Mouse (Mus musculus) layer of hippocampus, adult 2 months (tissue): ENCODE results near the gene Cops2. TPM values are rescaled to one million over a fixed set of nuclear protein-coding genes. Genes with fewer than 3 reads are reported as not detected.

ENCODE experiments used
- DNase-seq, 2 experiments: peaks; one replicate each; pipeline ENCODE4 v3.0.0; 2022; ENCODE audit warnings: low spot score in 2 of 2
- H3K27ac ChIP-seq: fragments of 200-600 bp; 2 replicates; pipeline ENCODE4 v1.8.1; 2022
- H3K4me3 ChIP-seq: fragments of 200-600 bp; 2 replicates; pipeline ENCODE4 v1.8.1; 2022; ENCODE audit warnings: mild to moderate bottlenecking
- CTCF ChIP-seq: fragments of 200-600 bp; conservative IDR thresholded peaks from 2 replicates; pipeline ENCODE4 v1.8.1; 2022; ENCODE audit warnings: antibody characterized with exemption, mild to moderate bottlenecking, moderate library complexity
- long read RNA-seq, 2 experiments: library from polyadenylated mRNA; stranded (forward); transcript quantifications; one replicate each; pipeline ENCODE4 v2.0.0; 2021; ENCODE audit warnings: borderline mapping rate in 2 of 2
- total RNA-seq, 2 experiments: library from RNA; stranded (reverse); gene quantifications; 2 replicates each; pipeline ENCODE4 v1.2.3; 2021

Cops2 gene
- 100 to 1,000 TPM; 111 to 119 TPM for total RNA-seq
- long read RNA-seq, experiment 1, transcript Cops2-201 (13 exons, 2,073 nt), result major isoform, 39 of 74 reads
- long read RNA-seq, experiment 1, transcript Cops2-203 (13 exons, 3,392 nt), result minor isoform, 27 of 74 reads
- long read RNA-seq, experiment 1, partial matches to known transcripts, result 4 of 74 reads
- long read RNA-seq, experiment 1, other reads (novel, unspliced or antisense), result 4 of 74 reads
- long read RNA-seq, experiment 2, transcript Cops2-203 (13 exons, 3,392 nt), result minor isoform, 33 of 92 reads
- long read RNA-seq, experiment 2, transcript Cops2-201 (13 exons, 2,073 nt), result major isoform, 56 of 92 reads
- long read RNA-seq, experiment 2, partial matches to known transcripts, result 2 of 92 reads
- long read RNA-seq, experiment 2, other reads (novel, unspliced or antisense), result 1 of 92 reads

DNA sequence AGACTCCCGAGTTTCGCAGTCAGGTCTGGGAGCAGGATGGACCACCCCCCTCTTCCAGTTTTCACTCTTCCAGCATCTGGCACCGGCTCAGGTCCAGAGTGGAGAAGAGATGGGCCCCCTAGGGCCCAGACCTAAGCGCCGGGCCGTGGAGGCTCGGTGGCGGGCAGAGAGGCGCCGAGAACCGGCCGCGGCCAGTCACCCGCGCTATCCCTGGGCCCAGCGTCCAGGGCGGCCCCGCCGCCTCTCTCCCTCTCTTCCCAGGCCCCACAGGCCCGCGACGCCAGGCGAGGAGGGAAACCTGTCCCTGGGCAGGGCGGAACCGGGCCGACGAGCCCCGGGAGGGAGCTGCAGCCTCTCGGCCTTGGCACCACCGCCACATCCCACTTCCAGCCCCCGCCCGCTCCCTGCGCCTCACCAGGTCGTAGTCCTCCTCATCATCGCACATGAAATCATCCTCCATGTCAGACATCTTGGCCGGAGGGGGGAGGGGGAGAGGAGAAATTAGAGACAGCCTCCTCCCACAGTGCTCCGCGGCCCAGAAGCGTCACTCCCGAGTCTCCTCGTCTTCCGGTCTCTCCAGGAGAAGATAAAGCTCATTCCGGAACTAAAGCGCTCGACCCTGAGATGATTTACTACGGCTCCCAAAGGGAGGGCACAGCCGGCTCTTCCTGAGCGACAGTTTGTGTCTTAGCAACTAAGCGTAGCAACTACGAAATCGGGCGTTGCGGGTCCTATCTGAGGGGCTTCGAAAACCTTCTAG is at the start of gene Cops2, which contains the start of gene Galk2:
Gene Cops2 (minus strand): TSS at position 619 of the 760 bp plus-strand sequence.
Gene Galk2 (plus strand): TSS at position 589 of the 760 bp plus-strand sequence.
- DNase-seq, result peak; percentile 94 to 96
- H3K27ac ChIP-seq, result peak within 1 kb of the TSS; percentile 95
- no peak for TF ChIP-seq CTCF
- peak within 1 kb of the TSS; percentile 88 for H3K4me3 ChIP-seq

DNA sequence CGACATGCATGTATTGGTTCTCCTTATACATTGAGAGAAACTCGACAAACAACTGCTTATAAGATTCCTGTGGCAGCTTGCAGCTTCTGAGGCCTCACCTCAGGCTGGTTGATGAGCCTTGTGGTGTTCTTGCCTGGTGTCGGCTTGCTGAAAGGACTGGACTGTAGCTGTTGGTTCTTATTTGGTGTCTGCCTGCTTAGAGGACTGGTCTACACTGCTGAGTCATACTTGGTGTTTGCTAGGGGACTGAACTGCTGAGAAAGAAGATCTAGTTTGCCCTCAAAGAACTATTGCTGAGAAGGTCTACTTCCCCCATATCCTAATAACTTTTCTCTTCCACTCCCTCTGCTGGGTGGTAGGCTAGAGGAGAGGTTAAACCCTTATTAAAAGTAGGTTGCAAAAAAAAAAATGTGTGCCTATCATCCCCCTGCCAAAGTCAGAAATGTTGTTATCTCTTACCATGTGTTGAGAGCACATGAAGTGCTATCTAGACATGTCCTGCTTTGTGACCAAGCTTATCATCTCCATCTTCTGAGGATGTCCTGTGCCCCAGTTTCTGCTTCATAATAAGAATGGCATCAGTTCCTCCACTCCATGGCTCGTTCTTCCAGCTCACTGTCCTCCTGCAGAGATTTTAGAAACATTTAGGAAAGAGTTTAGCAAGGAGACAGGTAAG is 48.8 kb upstream of the Cops2 start:
- Histone ChIP-seq H3K4me3 (no peak overlapping the region), H3K27ac (no peak overlapping the region)
- DNase-seq, result no peak
- no peak for TF ChIP-seq CTCF

DNA sequence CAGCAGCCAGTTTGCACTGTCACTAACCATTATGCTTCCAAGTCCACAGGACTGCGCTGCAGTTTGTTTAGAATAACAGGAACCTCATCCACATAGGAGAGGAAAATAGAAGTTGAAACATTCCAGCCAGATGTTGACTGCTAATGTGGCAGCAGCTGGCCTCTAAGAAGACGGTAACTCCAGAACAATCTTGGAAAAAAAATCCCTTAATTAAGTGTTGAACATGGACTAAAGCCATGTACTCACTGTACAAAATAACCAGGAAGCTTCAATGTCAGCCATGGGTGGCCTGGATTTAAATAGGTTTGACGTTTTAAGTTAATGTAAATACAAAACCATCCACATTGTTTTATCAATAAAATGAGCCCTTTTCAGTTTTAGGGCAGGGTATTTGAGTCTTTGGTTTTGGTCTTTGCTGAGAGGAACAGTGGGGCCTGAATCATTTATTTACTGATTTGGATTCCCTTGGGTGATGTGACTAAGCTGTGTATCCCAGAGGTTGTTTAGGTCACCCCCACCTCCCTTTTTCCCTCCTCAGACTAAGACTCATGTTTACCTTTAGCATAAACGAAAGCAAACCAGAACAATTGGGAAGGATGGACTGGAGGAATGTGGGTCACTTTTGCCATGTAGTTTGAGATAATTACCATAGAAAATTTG is 47.6 kb upstream of the Cops2 start:
- no peak for TF ChIP-seq CTCF
- no peak for DNase-seq
- Histone ChIP-seq H3K4me3 (no peak overlapping the region), H3K27ac (no peak overlapping the region)

DNA sequence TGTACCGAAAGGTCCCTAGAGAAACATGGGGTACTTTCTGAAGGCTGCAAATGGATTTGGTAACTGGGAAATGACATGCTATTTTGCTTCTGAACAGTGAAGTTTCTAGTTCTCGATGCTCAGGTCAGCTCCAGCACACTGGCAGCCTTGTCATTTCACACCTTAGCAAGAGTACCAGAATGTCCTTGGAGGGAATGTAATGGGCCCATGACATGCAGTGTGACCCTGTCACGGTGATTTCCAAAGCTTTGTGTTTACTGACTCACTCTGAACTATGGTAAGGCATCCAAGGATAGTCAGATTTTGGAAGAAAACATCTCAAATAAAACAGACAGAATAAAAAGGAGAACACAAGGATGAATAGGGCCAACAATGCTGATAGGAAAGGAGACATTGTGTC is 42.5 kb upstream of the Cops2 start:
- no peak for TF ChIP-seq CTCF
- DNase-seq, result no peak

DNA sequence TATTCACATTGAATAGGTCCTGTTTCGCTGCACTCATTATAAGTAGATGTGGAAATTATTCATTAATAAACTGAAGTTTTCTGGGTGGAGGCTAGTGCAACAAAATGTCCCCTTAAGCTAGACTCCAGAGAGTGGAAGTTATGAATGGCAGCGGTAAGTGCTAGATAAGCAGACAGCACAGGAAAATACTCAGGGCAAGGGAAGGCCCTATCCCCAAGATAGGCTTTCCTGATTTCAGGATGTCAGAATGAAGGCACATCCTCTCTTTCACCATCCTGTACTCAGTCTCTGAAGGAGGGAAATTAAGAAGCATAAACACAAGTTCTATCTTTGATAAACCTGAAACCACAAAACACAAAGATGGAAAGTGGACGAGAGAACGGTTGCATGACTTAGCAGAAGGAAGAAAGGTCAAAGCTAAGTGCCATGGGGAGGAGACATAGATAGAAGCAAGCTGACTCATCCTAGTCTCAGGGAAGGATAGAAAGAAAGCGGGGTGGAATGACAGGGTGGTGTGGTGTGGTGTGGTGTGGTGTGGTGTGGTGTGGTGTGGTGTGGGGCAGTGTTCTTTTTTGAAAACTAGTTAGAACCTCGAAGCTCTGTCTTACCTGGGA is 42.0 kb upstream of the Cops2 start:
- H3K27ac ChIP-seq, result no peak overlapping the region
- no peak for DNase-seq
- TF ChIP-seq CTCF, result no peak

More for the DNA sequence above, 42.5 kb upstream of the Cops2 start:
- Histone ChIP-seq H3K27ac (no peak overlapping the region), H3K4me3 (no peak overlapping the region)

DNA sequence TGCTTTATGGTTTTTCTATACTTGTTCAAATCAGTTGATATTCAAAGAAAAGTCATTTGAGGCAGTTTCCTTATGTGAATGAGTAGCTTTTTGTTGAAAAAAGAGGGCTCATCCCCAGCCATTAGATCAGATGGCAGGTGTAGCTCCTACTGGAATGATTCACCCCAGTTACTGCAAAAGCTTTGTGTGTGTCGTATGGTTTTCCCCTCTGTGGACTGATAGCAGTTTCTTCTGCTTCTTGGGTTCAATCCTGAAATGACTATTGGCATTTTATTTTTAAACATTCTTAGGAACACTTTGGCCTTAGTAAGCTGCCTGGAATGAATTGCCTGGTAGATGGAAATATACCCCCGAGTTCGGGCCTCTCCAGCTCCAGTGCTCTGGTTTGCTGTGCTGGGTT is 37.4 kb upstream of the Cops2 start:
- Histone ChIP-seq H3K27ac (no peak overlapping the region), H3K4me3 (no peak overlapping the region)
- no peak for TF ChIP-seq CTCF
- no peak for DNase-seq

More for the DNA sequence above, 42.0 kb upstream of the Cops2 start:
- H3K4me3 ChIP-seq, result no peak overlapping the region

DNA sequence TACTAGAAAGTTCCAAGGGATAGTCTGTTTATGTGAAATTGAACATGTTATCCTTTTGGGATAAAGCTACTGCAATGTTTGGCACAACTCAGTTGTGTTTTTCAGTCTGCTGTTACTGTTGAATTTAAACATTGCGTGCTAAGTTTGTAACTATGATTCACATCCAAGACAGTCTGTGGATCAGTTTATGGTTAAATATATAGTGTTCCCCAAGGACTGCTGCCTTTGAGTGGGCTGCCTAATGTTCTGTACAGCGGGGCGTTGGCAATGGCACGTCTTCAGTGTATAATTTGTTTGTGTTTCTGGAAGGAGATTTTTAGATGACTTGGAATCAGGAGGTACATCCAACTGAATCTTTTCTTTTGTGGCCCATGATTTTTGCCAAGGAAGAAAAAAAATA is 36.2 kb upstream of the Cops2 start:
- DNase-seq, result no peak
- TF ChIP-seq CTCF, result no peak
- Histone ChIP-seq H3K27ac (no peak overlapping the region), H3K4me3 (no peak overlapping the region)

DNA sequence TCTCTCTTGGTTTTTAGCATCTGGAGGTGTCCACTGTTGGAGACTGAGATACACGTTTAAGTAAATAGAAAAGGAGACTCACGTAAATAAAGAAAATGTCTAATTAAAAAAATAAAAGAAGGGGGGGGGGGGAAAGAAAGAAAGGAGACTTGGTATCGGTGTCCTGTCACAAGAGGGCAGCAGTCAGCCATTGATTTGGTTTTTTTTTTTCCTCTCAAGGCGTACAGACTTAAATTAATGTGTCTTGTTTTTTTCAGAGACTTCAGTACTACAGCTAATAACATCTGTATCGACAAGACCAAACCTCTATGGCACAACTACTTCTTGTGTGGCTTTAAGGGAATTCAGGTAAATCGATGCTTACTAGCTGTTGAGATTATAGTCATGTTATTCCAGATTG is 34.2 kb upstream of the Cops2 start:
- Histone ChIP-seq H3K27ac (no peak overlapping the region), H3K4me3 (no peak overlapping the region)
- DNase-seq, result peak; percentile 37 to 51
- TF ChIP-seq CTCF, result peak; percentile 79

DNA sequence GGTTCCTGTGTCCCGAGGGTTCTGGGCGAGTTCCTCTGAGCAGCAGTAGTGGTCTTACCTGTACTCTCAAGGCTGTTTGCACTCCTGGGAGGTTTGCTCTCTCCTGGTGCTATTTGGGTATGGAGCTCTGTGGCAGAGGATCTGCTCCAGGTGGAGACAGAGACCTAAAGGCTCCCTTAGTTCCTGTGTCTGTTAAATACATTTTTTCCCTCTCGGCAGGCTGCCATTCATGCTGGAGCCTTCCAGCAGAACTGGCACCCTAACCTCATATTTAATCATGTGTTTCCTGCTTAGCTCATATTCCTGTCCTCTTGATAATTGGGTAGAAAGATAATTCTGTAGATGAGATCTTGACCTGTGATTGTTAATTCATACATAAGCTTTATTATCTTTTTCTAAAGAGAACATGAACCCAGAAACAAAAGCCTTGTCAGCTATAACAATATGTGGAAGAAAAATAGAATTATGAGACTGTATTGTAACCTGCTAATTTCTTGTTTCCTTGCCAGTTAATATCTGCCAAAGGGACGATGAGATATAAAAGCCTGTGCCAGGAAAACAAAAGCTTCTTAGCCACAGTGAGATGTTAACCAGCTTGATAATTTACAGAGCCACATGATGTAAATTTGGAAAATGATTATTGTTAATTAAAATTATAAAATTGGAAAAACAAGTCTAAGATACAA is 27.1 kb upstream of the Cops2 start:
- H3K4me3 ChIP-seq, result no peak overlapping the region
- no peak for TF ChIP-seq CTCF

DNA sequence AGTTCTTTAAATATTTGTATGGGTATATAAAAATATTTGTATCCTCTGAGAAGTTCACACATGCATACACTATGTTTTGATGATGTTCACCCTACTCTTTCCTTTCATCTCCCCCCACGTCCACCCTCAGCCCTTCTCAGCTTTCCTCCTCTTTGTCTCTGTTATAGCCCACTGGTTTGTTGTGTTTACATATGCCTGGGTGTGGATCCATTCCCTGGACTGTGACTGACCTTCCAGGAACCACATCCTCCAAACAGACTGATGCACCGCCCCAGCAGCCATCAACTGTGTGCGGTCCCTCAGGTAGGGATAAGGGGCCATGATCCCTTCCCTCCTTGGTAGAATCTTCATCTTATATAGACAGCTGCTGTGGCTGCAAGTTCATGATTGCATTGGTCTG is 11.2 kb upstream of the Cops2 start:
- DNase-seq, result no peak
- no peak overlapping the region for H3K4me3 ChIP-seq
- H3K27ac ChIP-seq, result no peak overlapping the region
- no peak for TF ChIP-seq CTCF

More for the DNA sequence above, 27.1 kb upstream of the Cops2 start:
- peak overlapping the region; percentile 32; the same call in 1 of the 2 replicates for H3K27ac ChIP-seq
- DNase-seq, result no peak

DNA sequence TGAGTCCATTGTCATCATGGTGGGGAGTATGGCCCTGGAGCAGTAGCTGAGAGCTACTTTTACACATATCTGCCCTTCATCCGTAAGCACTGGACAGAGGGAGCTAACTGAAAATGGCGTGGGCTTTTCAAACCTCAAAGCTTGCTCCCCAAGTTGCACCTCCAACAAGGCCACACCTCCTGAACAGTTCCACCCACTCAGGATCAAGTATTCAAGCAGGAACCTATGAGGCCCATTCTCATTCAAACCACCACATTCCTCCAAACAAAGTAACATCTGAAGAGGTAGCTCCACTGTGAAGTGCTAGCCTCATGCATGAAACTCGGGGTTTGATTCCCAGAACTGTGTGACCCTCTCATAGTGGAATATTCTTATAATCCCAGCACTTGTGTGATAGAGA is 9.4 kb upstream of the Cops2 start:
- Histone ChIP-seq H3K4me3 (no peak overlapping the region), H3K27ac (0 out of 2 replicates have a peak overlapping the region, but pooled peaks have one; percentile 36)
- TF ChIP-seq CTCF, result no peak
- DNase-seq, result no peak
